Mouse (Mus musculus): ENCODE results near the gene Prkg1.

DNA sequence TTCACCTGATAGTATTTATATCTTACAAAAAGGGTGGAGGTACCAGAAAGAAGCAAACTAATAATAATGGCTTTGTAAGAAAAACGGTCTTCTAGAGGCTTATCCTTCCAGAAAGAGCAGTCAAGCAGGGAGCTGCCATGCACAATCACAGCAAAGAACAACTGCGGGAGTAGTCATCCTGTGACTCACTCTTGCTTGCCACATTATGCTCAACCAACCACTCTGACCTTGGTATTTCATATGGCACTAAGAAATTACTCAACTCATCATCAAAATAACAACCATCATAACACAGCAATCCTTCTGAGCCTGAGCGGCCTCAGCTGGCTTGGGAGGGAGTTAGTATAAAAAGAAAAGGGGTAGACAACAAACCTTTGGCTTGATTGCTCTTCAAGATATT is 379.5 kb downstream of the Prkg1 start:
- TF ChIP-seq CTCF (IDR thresholded peaks at IDR 0.05; ENCODE audit: borderline replicate concordance, insufficient read depth, low read length) (no peak), POLR2A (IDR thresholded peaks at IDR 0.05; ENCODE audit: low read depth, low read length) (no peak)
